Mouse (Mus musculus): ENCODE data around the gene Ddx19b. TPM values are rescaled to one million over a fixed set of nuclear protein-coding genes. Genes with fewer than 3 reads are reported as not detected.
"Not testable (repeated sequence)": the region's sequence is repeated elsewhere in the genome, so short reads cannot be mapped to it uniquely, and the experiment has no call there.

Ddx19b gene
- polyA plus RNA-seq, 1 experiment = 7.4 TPM

DNA sequence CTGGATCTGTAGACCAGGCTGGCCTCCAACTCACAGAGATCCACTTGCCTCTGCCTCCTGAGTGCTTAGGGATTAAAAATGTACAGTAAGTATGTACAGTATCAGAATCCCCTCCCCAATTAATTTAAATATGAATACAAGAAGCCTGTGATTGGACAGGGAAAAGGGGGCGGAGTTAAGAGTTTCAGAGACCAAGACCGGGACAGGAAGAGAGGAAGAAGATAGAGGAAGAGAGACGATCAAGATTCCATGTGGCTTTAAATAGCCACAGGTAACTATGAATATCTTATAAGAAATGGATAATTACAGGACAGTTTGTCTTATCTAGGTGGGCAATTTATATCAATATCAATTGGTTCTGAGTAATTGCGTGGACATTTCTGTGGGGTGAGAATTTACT, 2.0 kb downstream of the Ddx19b start:
- no peaks in the 10 kb centered on the region for H3K27me3 ChIP-seq (ENCODE audit: control insufficient read depth, insufficient read depth, low read length)
- H3K36me3 ChIP-seq (ENCODE audit: control insufficient read depth, insufficient read depth, low read length) = no peaks in the 10 kb centered on the region
- no peak overlapping the region for H3K27ac ChIP-seq (ENCODE audit: control insufficient read depth, insufficient read depth, low read length)
- DNase-seq = no peak
- no peak overlapping the region for H3K4me3 ChIP-seq (ENCODE audit: control insufficient read depth, insufficient read depth, low read length)
- peaks cover 12% of the 10 kb centered on the region for H3K4me1 ChIP-seq (replicated peaks; ENCODE audit: control insufficient read depth, insufficient read depth, low read length)
- 26% methylated on average over 4 of the region's 4 CpGs for WGBS
- no peak for TF ChIP-seq POLR2A (IDR thresholded peaks at IDR 0.05; ENCODE audit: control insufficient read depth, extremely low read depth, insufficient read depth, low read length, poor library complexity)
- TF ChIP-seq CTCF (IDR thresholded peaks at IDR 0.05; ENCODE audit: borderline replicate concordance, control insufficient read depth, extremely low read depth, insufficient read depth, low read length, poor library complexity) = no peak

DNA sequence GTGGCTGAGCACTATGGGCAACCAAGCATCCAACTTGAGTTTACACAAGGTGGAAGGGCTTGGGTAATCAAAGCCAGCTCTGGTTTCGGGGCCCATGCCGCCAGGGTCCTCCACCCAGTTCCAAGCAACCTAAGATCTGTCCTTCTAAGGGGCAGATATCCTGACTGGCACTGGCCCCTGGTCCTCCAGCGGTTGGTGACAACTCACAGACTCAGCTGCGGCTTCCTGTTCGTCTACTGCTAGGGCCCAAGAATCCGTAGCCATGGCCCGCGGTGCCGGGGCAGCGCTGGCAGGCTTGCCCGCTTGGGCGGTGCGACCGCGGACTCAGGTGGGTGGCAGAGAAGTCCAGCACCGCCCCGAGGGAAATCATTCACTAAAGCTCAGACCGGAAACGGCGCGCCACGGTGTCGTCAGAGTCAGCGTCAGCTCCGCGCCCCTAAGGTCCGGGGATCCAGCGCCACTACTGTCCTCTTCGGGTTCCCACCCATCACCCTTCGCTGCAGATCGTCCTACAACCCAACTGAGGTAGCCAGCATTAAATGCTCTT, 4.1 kb downstream of the Ddx19b start:
- peak; percentile 25; the same call in 1 of the 2 replicates for TF ChIP-seq CTCF (IDR thresholded peaks at IDR 0.05; ENCODE audit: borderline replicate concordance, control insufficient read depth, extremely low read depth, insufficient read depth, low read length, poor library complexity)
- peak; percentile 60; the same call in 1 of the 2 replicates for TF ChIP-seq POLR2A (IDR thresholded peaks at IDR 0.05; ENCODE audit: control insufficient read depth, extremely low read depth, insufficient read depth, low read length, poor library complexity)
- Histone ChIP-seq H3K36me3 (ENCODE audit: control insufficient read depth, insufficient read depth, low read length) (no peaks in the 10 kb centered on the region), H3K27me3 (ENCODE audit: control insufficient read depth, insufficient read depth, low read length) (no peaks in the 10 kb centered on the region), H3K4me1 (replicated peaks; ENCODE audit: control insufficient read depth, insufficient read depth, low read length) (peaks cover 6% of the 10 kb centered on the region; the same call in 1 of the 2 replicates), H3K27ac (ENCODE audit: control insufficient read depth, insufficient read depth, low read length) (0 out of 2 replicates have a peak overlapping the region, but pooled peaks have one; percentile 7), H3K4me3 (ENCODE audit: control insufficient read depth, insufficient read depth, low read length) (peak overlapping the region; percentile 66)
- peak; percentile 77 for DNase-seq
- under 1% methylated on average over 31 of the region's 31 CpGs for WGBS

DNA sequence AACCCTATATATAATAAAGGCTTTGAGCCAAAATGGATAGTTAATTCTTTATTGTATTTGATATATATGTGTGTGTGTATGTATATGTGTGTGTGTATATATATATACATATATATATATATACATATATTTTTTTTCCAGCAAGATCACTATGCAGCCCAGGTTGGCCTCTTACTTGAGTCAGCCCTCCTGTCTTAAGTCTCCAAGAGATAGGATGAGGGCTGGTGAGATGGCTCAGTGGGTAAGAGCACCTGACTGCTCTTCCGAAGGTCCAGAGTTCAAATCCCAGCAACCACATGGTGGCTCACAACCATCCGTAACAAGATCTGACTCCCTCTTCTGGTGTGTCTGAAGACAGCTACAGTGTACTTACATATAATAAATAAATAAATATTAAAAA, 4.9 kb downstream of the Ddx19b start:
- not testable (repeated sequence) for DNase-seq; H3K4me3 ChIP-seq (ENCODE audit: control insufficient read depth, insufficient read depth, low read length); H3K27me3 ChIP-seq (ENCODE audit: control insufficient read depth, insufficient read depth, low read length); H3K4me1 ChIP-seq (replicated peaks; ENCODE audit: control insufficient read depth, insufficient read depth, low read length); H3K36me3 ChIP-seq (ENCODE audit: control insufficient read depth, insufficient read depth, low read length); H3K27ac ChIP-seq (ENCODE audit: control insufficient read depth, insufficient read depth, low read length)
- WGBS = 94% methylated on average over 2 of the region's 2 CpGs

DNA sequence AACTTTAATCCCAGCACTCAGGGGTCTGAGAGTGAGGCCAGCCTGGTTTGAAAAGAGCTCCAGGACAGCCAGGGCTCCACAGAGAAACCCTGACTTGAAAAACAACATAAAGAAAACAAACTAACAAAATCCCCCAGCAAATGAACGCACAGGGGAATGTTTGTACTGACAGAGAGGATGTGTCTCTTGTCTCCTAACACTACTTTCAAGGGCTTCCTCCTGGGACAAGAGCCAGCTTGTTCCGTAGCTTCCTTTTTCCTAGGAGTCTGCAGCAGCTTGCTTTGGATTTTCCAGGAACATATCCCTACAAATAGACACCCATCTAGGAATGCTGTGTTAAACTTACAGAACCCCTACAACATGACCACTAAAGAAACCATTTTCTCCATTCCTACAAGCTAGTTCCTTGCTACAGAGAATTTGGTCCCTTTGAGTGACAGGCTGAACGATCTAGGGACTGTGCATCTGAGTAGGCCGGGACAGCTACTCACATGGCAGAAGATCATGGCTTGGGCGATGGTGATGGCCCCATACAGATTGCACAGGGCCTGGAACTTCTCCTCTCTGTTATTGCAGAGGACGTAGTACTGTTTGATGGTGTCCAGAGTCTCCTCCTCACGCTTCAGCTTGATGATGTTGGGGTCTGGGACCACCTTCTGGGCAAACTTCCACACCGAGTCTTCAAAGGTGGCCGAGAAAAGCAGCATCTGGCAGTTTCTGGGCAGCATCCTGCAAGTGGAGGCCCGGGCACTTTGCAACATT, 21.1 kb downstream of the Ddx19b start:
- H3K27ac ChIP-seq (ENCODE audit: control insufficient read depth, insufficient read depth, low read length) = not testable (repeated sequence)

DNA sequence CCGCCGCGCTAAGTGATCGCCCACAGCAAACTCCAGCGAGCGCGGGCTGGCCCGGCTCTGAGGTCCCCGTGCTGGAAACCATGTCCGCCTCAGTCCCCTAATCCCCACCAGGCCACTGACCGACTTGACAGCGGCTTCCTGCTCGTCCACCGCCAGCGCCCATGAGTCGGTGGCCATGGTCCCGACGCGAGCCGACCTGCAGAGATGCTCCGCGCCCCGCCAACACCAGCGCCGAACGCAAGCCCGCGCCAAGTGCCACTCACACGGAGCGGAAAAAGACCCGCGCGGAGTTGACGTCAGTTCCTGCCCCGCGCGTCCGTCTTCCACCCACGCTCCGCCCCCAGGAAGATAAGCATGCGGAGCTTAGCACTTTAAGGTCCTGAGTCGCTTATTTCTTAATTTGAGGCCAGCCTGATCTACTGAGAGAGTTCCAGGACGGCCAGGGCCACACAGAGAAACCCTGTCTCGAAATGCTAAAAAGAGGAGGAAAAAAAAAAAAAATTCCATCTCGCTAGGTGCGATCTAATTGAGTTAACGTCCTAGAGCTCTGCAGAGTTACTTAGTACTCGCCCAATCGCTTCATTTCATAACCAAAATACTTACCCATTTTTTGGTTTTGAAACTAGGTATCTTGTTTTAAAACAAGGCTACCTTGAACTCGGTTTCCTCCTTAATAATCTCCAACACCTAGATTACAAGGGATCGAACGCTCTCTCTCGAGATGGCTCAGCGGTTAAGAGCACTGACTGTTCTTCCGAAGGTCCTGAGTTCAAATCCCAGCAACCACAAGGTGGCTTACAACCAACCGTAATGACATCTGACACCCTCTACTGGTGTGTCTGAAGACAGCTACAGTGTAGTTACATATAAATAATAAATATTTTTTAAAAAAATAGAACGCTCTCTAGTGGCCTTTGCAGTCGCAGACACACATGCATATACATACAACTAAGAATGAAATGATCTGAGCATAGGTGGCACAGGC, 33.7 kb downstream of the Ddx19b start, which contains the start of gene Ddx19a:
Gene Ddx19a, minus strand, starts transcription at position 254 of the 985 bp plus-strand sequence.
- no peaks in the 10 kb centered on the region for H3K36me3 ChIP-seq (ENCODE audit: control insufficient read depth, insufficient read depth, low read length)
- TF ChIP-seq POLR2A (IDR thresholded peaks at IDR 0.05; ENCODE audit: control insufficient read depth, extremely low read depth, insufficient read depth, low read length, poor library complexity) (peak; percentile 71; the same call in 1 of the 2 replicates), CTCF (IDR thresholded peaks at IDR 0.05; ENCODE audit: borderline replicate concordance, control insufficient read depth, extremely low read depth, insufficient read depth, low read length, poor library complexity) (no peak)
- WGBS = 3% methylated on average over 58 of the region's 58 CpGs
- H3K4me1 ChIP-seq (replicated peaks; ENCODE audit: control insufficient read depth, insufficient read depth, low read length) = peaks cover 6% of the 10 kb centered on the region
- no peaks in the 10 kb centered on the region for H3K27me3 ChIP-seq (ENCODE audit: control insufficient read depth, insufficient read depth, low read length)
- H3K4me3 ChIP-seq (ENCODE audit: control insufficient read depth, insufficient read depth, low read length) = peak within 1 kb of the TSS; percentile 99
- peak; percentile 86 for DNase-seq
- peak within 1 kb of the TSS; percentile 72 for H3K27ac ChIP-seq (ENCODE audit: control insufficient read depth, insufficient read depth, low read length)

More for the DNA sequence above, 21.1 kb downstream of the Ddx19b start:
- H3K36me3 ChIP-seq (ENCODE audit: control insufficient read depth, insufficient read depth, low read length) = peaks cover 25% of the 10 kb centered on the region
- H3K4me3 ChIP-seq (ENCODE audit: control insufficient read depth, insufficient read depth, low read length); H3K4me1 ChIP-seq (replicated peaks; ENCODE audit: control insufficient read depth, insufficient read depth, low read length); H3K27me3 ChIP-seq (ENCODE audit: control insufficient read depth, insufficient read depth, low read length); DNase-seq: not testable (repeated sequence)
- 98% methylated on average over 9 of the region's 10 CpGs for WGBS

DNA sequence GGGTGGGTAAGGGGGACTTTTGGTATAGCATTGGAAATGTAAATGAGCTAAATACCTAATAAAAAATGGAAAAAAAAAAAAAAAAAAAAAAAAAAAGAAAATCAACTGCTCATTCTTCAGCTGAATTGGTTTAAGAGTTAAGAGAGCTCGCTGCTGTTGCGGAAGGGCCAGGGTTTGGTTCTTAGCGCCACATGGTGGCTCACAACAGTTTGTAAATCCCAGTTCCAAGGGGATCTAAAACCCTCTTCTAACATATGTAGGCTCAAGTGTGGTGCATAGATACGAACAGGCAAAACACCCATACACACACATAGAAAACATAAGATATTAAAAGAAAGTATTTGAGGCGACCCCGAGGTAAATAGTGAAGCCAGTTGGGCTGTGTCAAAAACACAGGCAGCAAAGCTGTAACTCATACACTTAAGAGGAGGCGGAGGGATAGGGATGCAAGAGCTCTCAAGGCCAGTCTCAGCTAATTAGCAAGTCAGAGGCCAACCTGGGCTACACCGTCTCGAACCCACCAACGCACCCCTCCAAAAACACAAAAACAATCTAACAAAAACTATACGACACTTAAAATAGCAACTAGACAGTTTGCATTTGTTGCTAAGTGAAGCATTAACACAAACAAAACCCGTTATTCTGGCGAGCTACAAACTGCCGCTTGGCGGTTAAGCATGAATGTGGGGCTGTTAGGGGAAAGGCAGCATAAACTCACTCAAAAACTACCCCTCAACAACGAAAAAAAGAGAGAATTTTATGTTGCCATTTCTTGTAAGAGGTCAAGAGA, 34.7 kb downstream of the Ddx19b start:
- no peak for DNase-seq
- Histone ChIP-seq H3K36me3 (ENCODE audit: control insufficient read depth, insufficient read depth, low read length) (peaks cover 9% of the 10 kb centered on the region), H3K27me3 (ENCODE audit: control insufficient read depth, insufficient read depth, low read length) (no peaks in the 10 kb centered on the region), H3K27ac (ENCODE audit: control insufficient read depth, insufficient read depth, low read length) (peak overlapping the region; percentile 53), H3K4me1 (replicated peaks; ENCODE audit: control insufficient read depth, insufficient read depth, low read length) (peaks cover 6% of the 10 kb centered on the region), H3K4me3 (ENCODE audit: control insufficient read depth, insufficient read depth, low read length) (peak overlapping the region; percentile 99)
- WGBS = 38% methylated on average over 16 of the region's 16 CpGs
- no peak for TF ChIP-seq POLR2A (IDR thresholded peaks at IDR 0.05; ENCODE audit: control insufficient read depth, extremely low read depth, insufficient read depth, low read length, poor library complexity)
- no peak for TF ChIP-seq CTCF (IDR thresholded peaks at IDR 0.05; ENCODE audit: borderline replicate concordance, control insufficient read depth, extremely low read depth, insufficient read depth, low read length, poor library complexity)

Measured in thymus, adult 2 months (tissue).